In genomic region chr9:86571540-86572135, GRCm38 (mm10) we compare ENCODE assay signal across 8 mouse cellular contexts. TPM values are rescaled to one million over a fixed set of nuclear protein-coding genes. Genes with fewer than 3 reads are reported as not detected.
DNase-seq lines count a peak whose midpoint lies in the region; ATAC-seq lines count a peak whose summit lies in the region.

Gene Pgm3 (minus strand): TSS chr9:86571842.
Gene Rwdd2a (plus strand): TSS chr9:86571991.

- H3K9me3 ChIP-seq in hindbrain, embryonic 11.5 days (ENCODE audit: control insufficient read depth, low read length): no peaks in the 10 kb centered on the region

- H3K27me3 ChIP-seq in hindbrain, embryonic 11.5 days (ENCODE audit: control insufficient read depth, insufficient read depth, low read length): no peaks in the 10 kb centered on the region

- H3K4me1 ChIP-seq in hindbrain, embryonic 11.5 days (replicated peaks; ENCODE audit: control insufficient read depth, insufficient read depth, low read length): no peaks in the 10 kb centered on the region

- H3K9ac ChIP-seq in hindbrain, embryonic 11.5 days (ENCODE audit: low read depth, low read length): peak within 1 kb of the TSS; percentile 65

- H3K4me2 ChIP-seq in hindbrain, embryonic 11.5 days (replicated peaks; ENCODE audit: low read depth, low read length): peak within 1 kb of the TSS; percentile 99

- peak within 1 kb of the TSS; percentile 36; the same call in 1 of the 2 replicates for H3K27ac ChIP-seq in hindbrain, embryonic 11.5 days (ENCODE audit: low read depth, low read length)

- WGBS in hindbrain, embryonic 11.5 days: under 1% methylated on average over 56 of the region's 59 CpGs

- peak; percentile 88 for ATAC-seq in frontal cortex, adult (ENCODE audit: low TSS enrichment)
- peak; percentile 99 for ATAC-seq in hindbrain, embryonic 11.5 days (ENCODE audit: low FRiP score)

- H3K4me3 ChIP-seq in hindbrain, embryonic 11.5 days (ENCODE audit: low read depth, low read length): peak within 1 kb of the TSS; percentile 72

- DNase-seq in MEL-GATA-1-ER (ENCODE audit: extremely low read depth, low read depth): peak; percentile 58
- DNase-seq in cerebellum, adult 8-10 months: peak; percentile 96
- DNase-seq in hindbrain, embryonic 11.5 days (ENCODE audit: low spot score): peak; percentile 97
- peak; percentile 95 to 97 for DNase-seq in layer of hippocampus, postnatal 10 days (ENCODE audit: low spot score in 2 of 2)
- peak; percentile 97 for DNase-seq in lung, postnatal 10 days
- DNase-seq in ovary, postnatal 36 days (ENCODE audit: low spot score): peak; percentile 98
- peak; percentile 97 for DNase-seq in thymus, postnatal 25 days

- H3K36me3 ChIP-seq in hindbrain, embryonic 11.5 days (ENCODE audit: control insufficient read depth, insufficient read depth, low read length): no peaks in the 10 kb centered on the region

RNA-seq across cellular contexts. Expression of gene Pgm3, which starts in this region (rescaled TPM):
- 43.6 and 49.8 TPM in 2 replicates for polyA plus RNA-seq in hindbrain, embryonic 11.5 days (2014; fragmentation: Nextera tagmentation; extraction: Ambion mirVana)
- 10 to 100 TPM; 21.3 to 23.4 TPM for total RNA-seq in layer of hippocampus, postnatal 10 days (2021)

RNA-seq across cellular contexts. Expression of gene Rwdd2a, which starts in this region (rescaled TPM):
- 4.4 and 5.0 TPM in 2 replicates for polyA plus RNA-seq in hindbrain, embryonic 11.5 days (2014; fragmentation: Nextera tagmentation; extraction: Ambion mirVana)
- 10 to 100 TPM; 38.2 to 41.7 TPM for total RNA-seq in layer of hippocampus, postnatal 10 days (2021)

Comparison
In these comparisons a context has a peak if more than half of its experiments do, and no peak if none do; other contexts are left out.
1. Peak in every context shown above with its lines: DNase-seq, ATAC-seq, H3K4me3 ChIP-seq and H3K27ac ChIP-seq.